Mouse (Mus musculus) heart, embryonic 11.5 days (tissue): ENCODE measurements around the gene Rnf145. TPM values are rescaled to one million over a fixed set of nuclear protein-coding genes. Genes with fewer than 3 reads are reported as not detected.
"Not testable (repeated sequence)": the region's sequence is repeated elsewhere in the genome, so short reads cannot be mapped to it uniquely, and the experiment has no call there.

Experiments used
- ATAC-seq: fragments of 200-750 bp; cut with Nextera tagmentation; replicated peaks from 2 replicates; pipeline ENCODE4 v1.8.0; 2017; ENCODE audit warnings: moderate library complexity; ENCODE audit not compliant: insufficient number of reproducible peaks, low FRiP score, low TSS enrichment
- H3K27ac ChIP-seq: fragments of 300-500 bp; sonication (generic); 2 replicates; pipeline ENCODE4 v1.5.1; 2014; ENCODE audit warnings: mild to moderate bottlenecking, low read depth, low read length
- H3K27me3 ChIP-seq: fragments of 300-500 bp; sonication (generic); 2 replicates; pipeline ENCODE4 v1.6.1; 2014; ENCODE audit warnings: mild to moderate bottlenecking, low read length, mixed read lengths; ENCODE audit not compliant: control insufficient read depth, insufficient read depth
- H3K36me3 ChIP-seq: fragments of 300-500 bp; sonication (generic); 2 replicates; pipeline ENCODE4 v1.6.1; 2014; ENCODE audit warnings: mild to moderate bottlenecking, low read length, moderate library complexity, mixed read lengths; ENCODE audit not compliant: control insufficient read depth, insufficient read depth
- H3K4me1 ChIP-seq: fragments of 300-500 bp; sonication (generic); 2 replicates; pipeline ENCODE4 v1.6.1; 2014; ENCODE audit warnings: low read length; ENCODE audit not compliant: control insufficient read depth, insufficient read depth
- H3K4me2 ChIP-seq: fragments of 300-500 bp; sonication (generic); 2 replicates; pipeline ENCODE4 v1.6.1; 2014; ENCODE audit warnings: mild to moderate bottlenecking, moderate library complexity
- H3K4me3 ChIP-seq: fragments of 300-500 bp; sonication (generic); 2 replicates; pipeline ENCODE4 v1.5.1; 2014; ENCODE audit warnings: low read depth, low read length
- H3K9ac ChIP-seq: fragments of 300-500 bp; sonication (generic); 2 replicates; pipeline ENCODE4 v1.6.1; 2014; ENCODE audit warnings: mild to moderate bottlenecking, low read depth, low read length, moderate library complexity
- H3K9me3 ChIP-seq: fragments of 300-500 bp; sonication (generic); replicated peaks from 2 replicates; pipeline ENCODE4 v1.6.1; 2016; ENCODE audit warnings: low read length; ENCODE audit not compliant: control insufficient read depth
- WGBS: fragments of 180-500 bp; shearing (Covaris S2); extraction: QIAGEN DNeasy Blood & Tissue Kit; methylation state at CpG from one replicate; pipeline ENCODE4 v1.1.7; 2014; ENCODE audit not compliant: insufficient replicate concordance; 5-methylcytosine and 5-hydroxymethylcytosine counted together
- polyA plus RNA-seq: library from polyadenylated mRNA; unstranded; fragments of >200 nt; fragmentation: Nextera tagmentation; extraction: Ambion mirVana; gene quantifications from 2 replicates; pipeline ENCODE4 v1.2.1, GENCODE M21; 2014

The Rnf145 gene
- polyA plus RNA-seq, 1 experiment from 2014 or later: 60.4 TPM

GRCm38 (mm10) chr11:44559466-44559865 lies 40.7 kb downstream of the Rnf145 start:
- Histone ChIP-seq H3K4me1 (no peaks in the 10 kb centered on the region), H3K36me3 (peaks cover 29% of the 10 kb centered on the region), H3K4me3 (no peak overlapping the region), H3K9ac (no peak overlapping the region), H3K27me3 (no peaks in the 10 kb centered on the region), H3K27ac (no peak overlapping the region), H3K4me2 (no peak overlapping the region), H3K9me3 (no peaks in the 10 kb centered on the region)
- WGBS: 93% methylated on average over 6 of the region's 6 CpGs
- no peak for ATAC-seq

- H3K4me3 ChIP-seq: no peak overlapping the region
- H3K36me3 ChIP-seq: peaks cover 36% of the 10 kb centered on the region
- WGBS: 95% methylated on average over 8 of the region's 8 CpGs
- H3K9ac ChIP-seq: no peak overlapping the region
- no peak for ATAC-seq
- no peaks in the 10 kb centered on the region for H3K4me1 ChIP-seq
- H3K27ac ChIP-seq: no peak overlapping the region
- H3K4me2 ChIP-seq: no peak overlapping the region
- no peaks in the 10 kb centered on the region for H3K9me3 ChIP-seq
- H3K27me3 ChIP-seq: no peaks in the 10 kb centered on the region
Measured at GRCm38 (mm10) chr11:44560396-44560795, 41.6 kb downstream of the Rnf145 start.

- Histone ChIP-seq H3K27ac (no peak overlapping the region), H3K4me3 (no peak overlapping the region), H3K27me3 (no peaks in the 10 kb centered on the region), H3K4me1 (no peaks in the 10 kb centered on the region), H3K4me2 (no peak overlapping the region), H3K9ac (no peak overlapping the region), H3K9me3 (no peaks in the 10 kb centered on the region), H3K36me3 (peaks cover 43% of the 10 kb centered on the region)
- WGBS: 92% methylated on average over 21 of the region's 21 CpGs
- ATAC-seq: no peak
Measured at GRCm38 (mm10) chr11:44561476-44562015, 42.8 kb downstream of the Rnf145 start.

GRCm38 (mm10) chr11:44562389-44563135 lies 43.8 kb downstream of the Rnf145 start:
- Histone ChIP-seq H3K36me3 (peaks cover 44% of the 10 kb centered on the region), H3K4me2 (no peak overlapping the region), H3K9me3 (no peaks in the 10 kb centered on the region), H3K4me3 (no peak overlapping the region), H3K4me1 (no peaks in the 10 kb centered on the region), H3K27me3 (no peaks in the 10 kb centered on the region), H3K9ac (no peak overlapping the region), H3K27ac (no peak overlapping the region)
- ATAC-seq: no peak
- 87% methylated on average over 11 of the region's 12 CpGs for WGBS

GRCm38 (mm10) chr11:44564245-44564864 lies 45.6 kb downstream of the Rnf145 start:
- 0 out of 2 replicates have a peak, but pooled peaks have one; percentile 14 for ATAC-seq
- WGBS: 92% methylated on average over 12 of the region's 12 CpGs
- peaks cover 44% of the 10 kb centered on the region for H3K36me3 ChIP-seq

GRCm38 (mm10) chr11:44564940-44565339 lies 46.2 kb downstream of the Rnf145 start:
- H3K27ac ChIP-seq: no peak overlapping the region
- H3K9ac ChIP-seq: no peak overlapping the region
- H3K4me2 ChIP-seq: no peak overlapping the region
- H3K9me3 ChIP-seq: no peaks in the 10 kb centered on the region
- no peaks in the 10 kb centered on the region for H3K4me1 ChIP-seq
- no peak for ATAC-seq
- no peak overlapping the region for H3K4me3 ChIP-seq
- H3K27me3 ChIP-seq: no peaks in the 10 kb centered on the region
- H3K36me3 ChIP-seq: peaks cover 40% of the 10 kb centered on the region

More at GRCm38 (mm10) chr11:44564245-44564864, 45.6 kb downstream of the Rnf145 start:
- H3K27ac ChIP-seq: no peak overlapping the region
- no peaks in the 10 kb centered on the region for H3K4me1 ChIP-seq
- no peaks in the 10 kb centered on the region for H3K9me3 ChIP-seq
- H3K4me3 ChIP-seq: no peak overlapping the region
- H3K4me2 ChIP-seq: no peak overlapping the region
- no peak overlapping the region for H3K9ac ChIP-seq
- no peaks in the 10 kb centered on the region for H3K27me3 ChIP-seq

- WGBS: 88% methylated on average over 4 of the region's 4 CpGs
- H3K4me2 ChIP-seq, H3K27me3 ChIP-seq, H3K9me3 ChIP-seq, ATAC-seq, H3K27ac ChIP-seq, H3K4me3 ChIP-seq, H3K9ac ChIP-seq, H3K4me1 ChIP-seq: not testable (repeated sequence)
- H3K36me3 ChIP-seq: peaks cover 10% of the 10 kb centered on the region
Measured at GRCm38 (mm10) chr11:44570336-44570735, 51.6 kb downstream of the Rnf145 start.

- H3K4me3 ChIP-seq: no peak overlapping the region
- no peak for ATAC-seq
- no peak overlapping the region for H3K4me2 ChIP-seq
- no peaks in the 10 kb centered on the region for H3K27me3 ChIP-seq
- 88% methylated on average over 5 of the region's 5 CpGs for WGBS
- no peak overlapping the region for H3K27ac ChIP-seq
- H3K9ac ChIP-seq: no peak overlapping the region
- H3K9me3 ChIP-seq: no peaks in the 10 kb centered on the region
- H3K36me3 ChIP-seq: no peaks in the 10 kb centered on the region
- no peaks in the 10 kb centered on the region for H3K4me1 ChIP-seq
Measured at GRCm38 (mm10) chr11:44572781-44573180, 54.0 kb downstream of the Rnf145 start.
